10 mouse cellular contexts compared by ENCODE assay signal in genomic region chr16:22406050-22406449, GRCm38 (mm10). TPM values are rescaled to one million over a fixed set of nuclear protein-coding genes. Genes with fewer than 3 reads are reported as not detected.
A peak's percentile ranks its signal among the peaks of the same experiment; 100 is the strongest.
DNase-seq lines count a peak whose midpoint lies in the region; ATAC-seq and TF ChIP-seq lines count a peak whose summit lies in the region.
"Had no signal": no experiment of that assay in that cellular context is flagged by ENCODE, and none has a peak within 500 bp of the region (broad histone marks: within the 10 kb centered on the region; RNA-seq: fewer than 3 reads in every experiment).

No protein-coding gene starts in this region.

- no peak for DNase-seq in embryonic facial prominence, embryonic 14.5 days (ENCODE audit: low spot score)
- no peak for DNase-seq in embryonic facial prominence, embryonic 10.5 days (ENCODE audit: low spot score)
- no peak for DNase-seq in layer of hippocampus, adult 2 months (ENCODE audit: low spot score in 2 of 2)
- DNase-seq in layer of hippocampus, postnatal 25 days (ENCODE audit: extremely low spot score in 1 of 2, low spot score in 1 of 2) = no peak
- DNase-seq in brain, adult 2 months (ENCODE audit: low read depth, low spot score) = peak; percentile 93
- DNase-seq in adrenal gland, adult 8-10 months = no peak
- DNase-seq in yolk sac, embryonic 10.5 days (ENCODE audit: low spot score) = no peak
- DNase-seq: adrenal gland, postnatal 36 days had no signal

- peaks cover 3% of the 10 kb centered on the region; the same call in 1 of the 2 replicates for H3K4me1 ChIP-seq in embryonic facial prominence, embryonic 14.5 days (ENCODE audit: control insufficient read depth, insufficient read depth, low read length)
- 0 out of 2 replicates have a peak, but pooled peaks cover 6% of the 10 kb centered on the region for H3K4me1 ChIP-seq in embryonic facial prominence, embryonic 10.5 days
- peaks cover 11% of the 10 kb centered on the region; the same call in 1 of the 2 replicates for H3K4me1 ChIP-seq in embryonic facial prominence, embryonic 15.5 days

- H3K4me2 ChIP-seq in embryonic facial prominence, embryonic 14.5 days (ENCODE audit: low read depth, low read length) = no peak overlapping the region
- no peak overlapping the region for H3K4me2 ChIP-seq in embryonic facial prominence, embryonic 15.5 days (replicated peaks)
- H3K4me2 ChIP-seq: liver, embryonic 15.5 days had no signal

- H3K36me3 ChIP-seq in embryonic facial prominence, embryonic 14.5 days (ENCODE audit: control insufficient read depth, insufficient read depth, low read length) = peaks cover 15% of the 10 kb centered on the region; the same call in 1 of the 2 replicates
- H3K36me3 ChIP-seq in embryonic facial prominence, embryonic 10.5 days (replicated peaks) = peaks cover 78% of the 10 kb centered on the region
- peaks cover 5% of the 10 kb centered on the region; the same call in 1 of the 2 replicates for H3K36me3 ChIP-seq in embryonic facial prominence, embryonic 15.5 days
- H3K36me3 ChIP-seq: liver, embryonic 15.5 days had no signal

- no peak overlapping the region for H3K9ac ChIP-seq in embryonic facial prominence, embryonic 14.5 days (ENCODE audit: low read depth, low read length)
- H3K9ac ChIP-seq in embryonic facial prominence, embryonic 15.5 days = no peak overlapping the region
- H3K9ac ChIP-seq: liver, embryonic 15.5 days had no signal

- H3K9me3 ChIP-seq in embryonic facial prominence, embryonic 14.5 days (ENCODE audit: control insufficient read depth, low read length) = no peaks in the 10 kb centered on the region
- no peaks in the 10 kb centered on the region for H3K9me3 ChIP-seq in embryonic facial prominence, embryonic 10.5 days
- no peaks in the 10 kb centered on the region for H3K9me3 ChIP-seq in embryonic facial prominence, embryonic 15.5 days (replicated peaks)
- H3K9me3 ChIP-seq: liver, embryonic 15.5 days had no signal

- WGBS in embryonic facial prominence, embryonic 14.5 days = 78% methylated on average over 4 of the region's 4 CpGs
- 82% methylated on average over 4 of the region's 4 CpGs for WGBS in embryonic facial prominence, embryonic 10.5 days
- 73% methylated on average over 4 of the region's 4 CpGs for WGBS in embryonic facial prominence, embryonic 15.5 days

- ATAC-seq in embryonic facial prominence, embryonic 14.5 days (ENCODE audit: low read depth) = no peak
- no peak for ATAC-seq in embryonic facial prominence, embryonic 15.5 days (ENCODE audit: insufficient number of reproducible peaks, low FRiP score, low TSS enrichment, low read depth)

- H3K4me3 ChIP-seq in embryonic facial prominence, embryonic 14.5 days (ENCODE audit: low read depth, low read length) = no peak overlapping the region
- H3K4me3 ChIP-seq in embryonic facial prominence, embryonic 10.5 days = no peak overlapping the region
- H3K4me3 ChIP-seq in layer of hippocampus, adult 2 months = no peak overlapping the region
- no peak overlapping the region for H3K4me3 ChIP-seq in embryonic facial prominence, embryonic 15.5 days (replicated peaks)
- H3K4me3 ChIP-seq: liver, embryonic 15.5 days had no signal

- no peaks in the 10 kb centered on the region for H3K27me3 ChIP-seq in embryonic facial prominence, embryonic 14.5 days (replicated peaks; ENCODE audit: control insufficient read depth, insufficient read depth, low read length)
- no peaks in the 10 kb centered on the region for H3K27me3 ChIP-seq in embryonic facial prominence, embryonic 10.5 days (replicated peaks; ENCODE audit: low read depth, poor library complexity, severe bottlenecking)
- no peaks in the 10 kb centered on the region for H3K27me3 ChIP-seq in embryonic facial prominence, embryonic 15.5 days
- H3K27me3 ChIP-seq: liver, embryonic 15.5 days had no signal

- no peak for TF ChIP-seq CTCF in layer of hippocampus, adult 2 months (conservative IDR thresholded peaks at IDR 0.05)

- 0 out of 2 replicates have a peak overlapping the region, but pooled peaks have one; percentile 1 for H3K27ac ChIP-seq in embryonic facial prominence, embryonic 14.5 days (replicated peaks; ENCODE audit: low read depth, low read length)
- H3K27ac ChIP-seq in embryonic facial prominence, embryonic 10.5 days (replicated peaks) = no peak overlapping the region
- H3K27ac ChIP-seq in layer of hippocampus, adult 2 months = peak overlapping the region; percentile 29; the same call in 1 of the 2 replicates
- peak overlapping the region; percentile 56 for H3K27ac ChIP-seq in embryonic facial prominence, embryonic 15.5 days (replicated peaks)
- H3K27ac ChIP-seq: liver, embryonic 15.5 days had no signal

RNA-seq across cellular contexts. Expression of gene Etv5, which starts 33.5 kb away (rescaled TPM):
- polyA plus RNA-seq in embryonic facial prominence, embryonic 14.5 days (2014; fragmentation: Nextera tagmentation; extraction: Ambion mirVana) = 37.5 and 43.4 TPM in 2 replicates
- polyA plus RNA-seq in embryonic facial prominence, embryonic 10.5 days (2016; fragmentation: Nextera tagmentation; extraction: Ambion mirVana) = 56.2 and 56.7 TPM in 2 replicates
- 10 to 100 TPM; 44.8 to 45.4 TPM for total RNA-seq in layer of hippocampus, adult 2 months (2021)
- total RNA-seq in layer of hippocampus, postnatal 25 days (2021) = 10 to 100 TPM; 51.4 to 56.1 TPM
- 30.7 and 31.8 TPM in 2 replicates for polyA plus RNA-seq in embryonic facial prominence, embryonic 15.5 days (2015; fragmentation: Nextera tagmentation; extraction: Ambion mirVana)
- 10 to 100 TPM; 26.9 to 38.9 (median 29.8) TPM for total RNA-seq in adrenal gland, adult 8-10 months (2022)
